Mouse (Mus musculus) spleen, adult 12 weeks (tissue): ENCODE data around the gene 1700122O11Rik.

Experiments used
- DNase-seq: peaks from one replicate; pipeline ENCODE4 v3.0.0; 2022; ENCODE audit warnings: low spot score

The 1700122O11Rik gene

DNA sequence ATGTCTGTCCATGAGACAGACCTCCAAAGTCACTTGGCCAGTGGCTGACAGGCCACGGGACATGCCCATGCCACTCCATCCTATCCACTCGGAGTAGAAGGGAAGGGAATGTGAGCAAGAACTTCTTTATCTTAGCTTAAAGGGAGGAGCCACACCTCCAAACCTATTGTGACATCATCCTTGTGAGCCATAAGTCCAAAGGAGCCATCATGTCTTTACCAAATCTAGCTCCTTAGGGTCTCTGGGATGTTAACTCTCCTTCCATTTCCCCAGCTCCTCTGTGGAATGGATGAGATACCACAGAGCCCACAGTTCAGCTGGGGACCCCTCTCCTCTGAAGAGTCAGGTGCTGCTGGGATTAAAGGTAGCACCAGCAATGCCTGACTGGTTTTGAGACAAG, at the start of gene 1700122O11Rik:
Gene 1700122O11Rik (minus strand): TSS at position 101 of the 400 bp plus-strand sequence.
- no peak for DNase-seq

DNA sequence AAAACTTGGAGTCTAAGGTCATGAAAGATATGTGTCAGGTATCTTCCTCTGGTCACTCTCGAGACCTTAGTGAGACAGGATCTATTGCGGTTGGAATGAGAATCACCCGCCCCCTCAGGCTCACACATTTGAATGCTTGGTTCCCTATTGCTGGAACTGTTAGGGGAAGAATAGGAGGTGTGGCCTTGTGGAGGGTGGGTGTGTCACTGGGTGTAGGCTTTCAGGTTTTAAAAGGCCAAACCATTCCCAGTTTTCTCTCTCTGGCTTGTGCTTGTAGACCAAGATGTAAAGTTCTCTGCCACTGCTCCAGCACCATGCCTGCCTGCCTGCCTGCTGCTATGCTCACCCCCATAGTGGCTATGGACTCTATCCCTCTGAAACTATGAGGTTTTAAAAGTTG, 42.5 kb upstream of the 1700122O11Rik start:
- no peak for DNase-seq

DNA sequence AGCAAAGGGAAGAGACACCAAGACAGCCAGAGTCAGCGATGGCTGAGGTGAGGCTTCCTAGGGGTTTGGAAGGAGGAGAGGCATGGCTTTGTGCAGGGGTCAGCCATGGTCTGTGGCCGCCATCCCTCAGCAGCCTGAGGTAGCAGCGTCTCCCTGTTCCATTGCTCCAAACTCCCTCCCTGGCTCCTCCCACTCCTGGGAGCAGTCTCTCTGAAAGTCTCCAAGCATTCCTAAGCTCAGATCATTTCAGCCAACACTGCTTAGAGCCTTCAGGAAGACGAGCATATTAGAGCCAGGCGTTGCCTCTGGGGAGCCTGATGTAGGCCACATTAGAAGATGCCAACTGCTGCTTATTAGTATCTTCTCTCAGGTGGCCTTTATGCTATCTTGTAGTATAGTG, 29.6 kb upstream of the 1700122O11Rik start:
- DNase-seq: no peak

DNA sequence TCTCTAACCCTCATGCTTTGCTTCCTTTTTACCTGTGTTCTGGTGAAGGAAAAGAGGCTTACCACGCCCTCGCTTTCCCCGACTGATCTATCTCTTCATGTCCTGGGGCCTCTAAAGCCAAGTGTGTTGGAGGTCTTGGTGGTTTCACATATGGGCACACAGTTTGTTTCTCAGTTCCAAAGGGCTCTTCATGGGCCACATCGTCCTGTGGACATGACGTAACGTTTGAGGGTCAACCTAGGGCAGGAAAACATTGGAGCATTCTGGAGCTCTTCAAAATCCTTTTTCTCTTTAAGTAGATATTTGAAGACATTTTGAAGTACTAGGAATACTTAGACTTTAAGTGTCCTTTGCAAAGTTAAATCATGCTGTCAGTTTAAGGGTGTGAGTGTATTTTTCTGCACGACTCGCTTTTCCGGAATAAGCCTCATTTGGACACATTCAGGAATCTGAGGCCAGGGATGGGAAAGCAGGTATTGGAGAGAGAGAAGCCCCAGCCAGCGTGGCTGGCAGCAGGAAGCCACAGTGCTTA, 29.1 kb upstream of the 1700122O11Rik start:
- DNase-seq: no peak

GRCm38 (mm10) chr17:48065081-48065501, 27.0 kb upstream of the 1700122O11Rik start:
- DNase-seq: no peak

DNA sequence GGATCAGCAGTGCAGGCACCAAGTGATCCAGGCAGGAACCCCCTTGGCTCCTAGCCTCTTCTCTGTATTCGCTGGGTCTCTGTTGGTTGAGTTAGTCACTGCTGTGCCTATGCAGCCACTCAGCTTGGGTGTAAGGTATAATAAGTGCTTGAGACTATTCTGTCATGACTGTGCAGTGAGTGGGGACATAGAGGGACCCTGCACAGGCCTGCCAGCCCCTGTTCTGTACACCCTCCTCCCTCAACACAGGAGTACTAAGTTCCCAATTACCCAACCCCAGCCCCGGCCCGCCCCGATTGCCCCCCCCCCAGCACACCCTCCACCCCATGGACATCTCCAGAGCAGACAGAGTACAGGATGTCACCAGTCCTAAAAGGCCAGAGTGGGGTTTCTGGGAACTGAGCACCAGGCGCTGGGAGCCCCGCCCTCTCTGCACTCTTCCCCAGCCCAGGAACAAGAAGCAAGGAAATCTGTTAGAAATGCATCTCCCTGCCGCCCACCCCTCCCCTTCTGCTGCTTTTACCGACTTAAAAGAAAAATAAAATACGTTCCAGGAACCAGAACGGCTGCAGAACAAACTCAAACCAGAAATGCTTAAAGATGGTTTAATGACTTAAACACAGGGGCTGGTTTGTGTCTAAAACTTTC, 26.2 kb upstream of the 1700122O11Rik start:
- no peak for DNase-seq

- DNase-seq: no peak
Measured at GRCm38 (mm10) chr17:48057382-48057781, 19.3 kb upstream of the 1700122O11Rik start.

DNA sequence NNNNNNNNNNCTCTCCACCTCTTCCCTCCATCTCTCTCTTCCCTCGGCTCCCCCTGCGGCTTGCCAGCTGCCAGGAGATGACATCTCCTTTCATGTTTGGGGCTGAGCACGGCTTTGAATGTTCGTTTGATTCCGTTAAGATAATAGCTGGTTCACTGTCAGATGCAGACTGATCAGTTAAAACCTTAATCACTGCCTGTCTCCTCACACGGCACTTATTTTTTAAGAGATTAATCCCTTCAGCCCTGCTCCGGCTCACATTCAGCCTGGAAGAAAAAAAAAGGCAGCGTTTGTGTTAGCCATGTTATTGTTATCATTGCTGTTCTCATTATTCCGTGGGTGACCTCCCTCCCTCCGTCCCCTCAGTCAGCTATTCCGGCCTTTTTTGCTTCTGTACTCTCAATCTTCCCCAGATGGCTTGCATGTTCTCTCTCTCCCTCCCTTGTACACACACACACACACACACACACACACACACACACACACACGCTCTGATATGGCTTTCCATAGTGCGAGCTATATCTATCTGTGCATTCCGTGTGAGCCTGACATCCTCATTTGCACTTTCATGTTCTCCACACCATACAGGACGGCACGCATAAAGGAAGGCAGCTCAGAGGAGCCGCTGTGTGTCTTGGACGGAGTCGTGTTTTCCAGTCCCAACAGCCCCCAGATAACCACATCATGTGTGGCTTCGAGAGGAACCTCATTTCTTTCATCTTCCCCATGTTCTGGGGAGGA, 17.2 kb upstream of the 1700122O11Rik start:
- DNase-seq: no peak

GRCm38 (mm10) chr17:48053646-48054045, 15.6 kb upstream of the 1700122O11Rik start:
- no peak for DNase-seq

GRCm38 (mm10) chr17:48052338-48053067, 14.4 kb upstream of the 1700122O11Rik start:
- no peak for DNase-seq

- no peak for DNase-seq
Measured at GRCm38 (mm10) chr17:48051638-48052337, 13.7 kb upstream of the 1700122O11Rik start.

DNA sequence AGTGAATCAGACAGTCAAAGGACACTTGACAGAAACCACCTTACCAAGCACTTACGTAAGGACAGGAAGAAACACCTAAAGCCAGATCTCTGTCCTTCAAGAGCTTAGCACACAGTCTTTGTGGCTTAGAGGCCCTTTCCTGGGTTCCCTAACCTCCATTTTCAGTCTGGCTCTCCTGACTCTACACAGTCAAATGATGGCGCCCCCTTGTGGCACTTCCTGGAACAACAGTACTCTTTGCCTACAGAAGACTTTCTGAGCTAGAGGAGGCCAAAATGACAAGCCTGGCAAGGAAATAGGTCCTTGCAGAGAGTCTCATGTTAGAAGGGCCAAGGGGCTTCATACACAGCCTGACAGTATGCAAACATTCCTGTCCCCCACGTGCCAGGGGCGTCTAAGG, 7.5 kb upstream of the 1700122O11Rik start:
- peak; percentile 28 for DNase-seq

DNA sequence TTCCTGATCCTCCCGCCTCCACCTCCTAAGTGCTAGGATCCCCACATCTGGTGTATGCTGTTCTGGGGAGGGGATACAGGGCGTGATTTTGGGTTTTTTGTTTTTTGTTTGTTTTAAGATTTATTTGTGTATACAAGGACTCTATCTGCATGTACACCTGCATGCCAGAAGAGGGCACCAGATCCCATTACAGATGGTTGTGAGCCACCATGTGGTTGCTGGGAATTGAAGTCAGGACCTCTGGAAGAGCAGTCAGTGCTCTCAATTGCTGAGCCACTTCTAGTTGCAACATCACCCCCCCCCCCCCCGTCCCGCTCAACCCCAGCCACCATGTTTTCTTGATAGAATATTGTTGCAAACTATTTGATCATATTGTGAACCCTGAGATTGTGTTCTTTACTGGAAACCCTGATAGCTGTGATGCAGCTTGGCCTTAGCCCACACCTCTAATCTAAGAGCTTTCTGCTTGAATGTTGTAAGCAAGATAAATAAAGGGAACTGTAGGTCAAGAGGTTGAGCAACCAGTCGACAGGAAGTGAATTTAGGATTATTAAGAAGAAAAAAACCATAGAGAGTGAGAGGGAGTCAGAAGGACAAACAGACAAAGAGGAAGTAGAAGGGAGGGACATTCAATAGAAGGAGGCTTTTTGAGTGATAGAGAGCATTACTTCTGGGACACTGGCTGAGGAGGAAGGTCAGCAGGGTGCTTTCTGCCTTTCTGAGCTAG, 5.2 kb upstream of the 1700122O11Rik start:
- DNase-seq: no peak

DNA sequence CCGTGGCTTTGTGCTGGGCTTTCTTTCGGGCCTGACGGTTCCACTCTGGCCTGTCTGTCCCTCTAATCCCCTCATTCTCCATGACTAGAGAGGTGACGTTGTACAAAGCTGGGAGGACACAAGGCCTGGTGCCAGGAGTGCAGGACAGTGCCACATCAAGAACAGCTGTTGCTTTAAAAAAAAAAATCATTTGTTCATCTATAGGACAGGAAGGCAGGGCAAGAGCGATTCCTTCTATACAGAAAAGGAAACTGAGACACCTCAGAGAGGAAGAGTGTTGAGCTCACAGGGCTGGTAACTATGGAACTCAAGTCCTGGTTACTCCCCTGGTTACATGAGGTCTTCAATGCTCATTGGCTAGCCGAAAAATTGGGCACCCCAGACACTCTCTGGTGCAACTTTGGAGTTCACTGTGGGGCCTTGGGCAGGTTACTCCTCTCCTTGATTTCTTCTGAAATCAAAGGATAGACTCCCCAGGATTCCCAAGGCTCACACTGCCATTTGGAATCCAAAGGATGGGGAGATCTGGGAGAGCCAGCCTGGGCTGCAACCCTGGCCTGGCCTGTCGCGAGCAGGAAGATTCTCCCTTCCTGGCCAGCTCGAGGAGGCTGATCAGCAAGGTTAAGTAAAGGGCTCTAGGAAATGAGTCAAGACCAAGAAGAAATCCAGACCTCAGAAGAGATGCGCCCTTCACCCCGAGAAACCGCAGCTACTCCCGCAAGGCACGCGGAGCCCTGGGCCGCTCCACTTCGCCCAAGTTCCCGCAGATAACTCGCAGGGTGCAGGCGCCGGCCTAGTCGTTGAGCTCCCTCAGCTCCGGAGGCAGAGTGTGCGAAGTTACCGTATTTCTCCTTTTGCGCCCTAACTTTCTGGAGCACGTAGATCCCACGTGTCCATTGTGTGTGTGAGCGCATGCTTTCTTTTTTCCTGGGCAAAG, 3.5 kb upstream of the 1700122O11Rik start:
- peak; percentile 7 for DNase-seq

DNA sequence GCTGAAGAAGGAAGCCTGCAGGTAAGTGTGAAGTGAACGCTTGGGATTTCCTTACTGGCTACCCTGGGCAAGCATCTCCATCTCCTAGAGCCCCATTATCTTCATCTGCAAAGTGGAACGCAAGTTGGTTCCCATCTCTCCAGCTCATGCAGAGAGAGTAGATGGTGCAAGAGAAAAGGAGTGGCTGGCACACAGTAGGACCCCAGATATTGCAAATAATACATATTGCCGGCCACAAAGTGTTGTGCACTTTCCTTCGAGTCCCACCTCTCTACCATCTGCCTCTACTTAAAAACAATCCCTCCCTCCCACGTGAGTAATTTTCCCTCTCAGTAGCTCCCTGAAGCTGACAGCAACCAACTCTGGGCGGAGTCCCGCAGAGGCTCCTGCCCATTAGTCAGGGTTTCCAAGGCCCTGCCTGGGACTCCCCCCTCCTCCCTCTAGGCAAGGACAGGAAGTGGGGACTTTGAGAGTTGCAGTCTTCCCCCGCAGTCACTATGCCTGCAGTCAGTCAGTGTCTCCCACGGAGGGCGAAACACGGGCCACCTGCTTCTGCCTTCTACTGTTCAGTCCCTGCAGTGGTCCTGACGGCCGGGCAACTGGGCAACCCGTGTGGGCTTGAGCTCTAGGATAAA, 1.3 kb upstream of the 1700122O11Rik start:
- peak; percentile 46 for DNase-seq

DNA sequence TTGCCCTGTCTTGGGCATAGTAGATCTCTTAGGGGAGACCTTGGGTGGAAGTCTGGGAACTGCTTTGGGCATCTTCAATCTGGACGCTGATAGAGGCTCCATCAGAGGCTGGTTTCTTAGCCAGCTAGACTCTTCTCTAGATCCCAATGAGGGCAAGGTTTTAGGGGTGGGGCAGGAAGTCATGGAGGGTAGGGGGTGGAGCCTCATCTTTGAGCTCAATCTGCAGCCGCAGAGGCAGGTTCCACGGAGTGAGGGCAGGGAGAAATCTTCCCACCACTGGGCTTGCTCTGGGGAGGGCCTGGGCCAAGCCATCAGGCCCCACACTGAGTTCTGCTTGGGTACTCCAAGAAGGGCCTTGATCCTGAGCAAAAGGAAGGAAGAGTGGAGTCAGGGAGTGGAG, 1.2 kb downstream of the 1700122O11Rik start:
- no peak for DNase-seq

GRCm38 (mm10) chr17:48031521-48032430, 6.3 kb downstream of the 1700122O11Rik start:
- no peak for DNase-seq

GRCm38 (mm10) chr17:48029241-48029640, 8.9 kb downstream of the 1700122O11Rik start:
- no peak for DNase-seq

GRCm38 (mm10) chr17:48028250-48028649, 9.8 kb downstream of the 1700122O11Rik start:
- DNase-seq: no peak
